Mouse (Mus musculus) heart, embryonic 15.5 days (tissue): ENCODE measurements at regions not wholly inside any gene's neighbourhood (a gene's known extent, or its start where the extent isn't known, plus 50 kb on each side); places are given as distances from the start of the nearest gene placed in this dataset.

Experiments
- ATAC-seq: fragments of 200-750 bp; cut with Nextera tagmentation; replicated peaks from 2 replicates; pipeline ENCODE4 v1.8.0; 2017; ENCODE audit warnings: low read depth, moderate TSS enrichment; ENCODE audit not compliant: insufficient number of reproducible peaks, insufficient read depth, low FRiP score
- H3K27ac ChIP-seq: fragments of 300-500 bp; sonication (generic); 2 replicates; pipeline ENCODE4 v1.5.1; 2015; ENCODE audit warnings: mild to moderate bottlenecking, inconsistent platforms
- H3K27me3 ChIP-seq: fragments of 300-500 bp; sonication (generic); 2 replicates; pipeline ENCODE4 v1.6.1; 2015; ENCODE audit warnings: inconsistent platforms
- H3K36me3 ChIP-seq: fragments of 300-500 bp; sonication (generic); 2 replicates; pipeline ENCODE4 v1.6.1; 2015; ENCODE audit warnings: mild to moderate bottlenecking, inconsistent platforms
- H3K4me1 ChIP-seq: fragments of 300-500 bp; sonication (generic); replicated peaks from 2 replicates; pipeline ENCODE4 v1.6.1; 2015; ENCODE audit warnings: inconsistent platforms
- H3K4me2 ChIP-seq: fragments of 300-500 bp; sonication (generic); 2 replicates; pipeline ENCODE4 v1.6.1; 2015; ENCODE audit warnings: inconsistent platforms, mild to moderate bottlenecking, moderate library complexity
- H3K4me3 ChIP-seq: fragments of 300-500 bp; sonication (generic); 2 replicates; pipeline ENCODE4 v1.5.1; 2015; ENCODE audit warnings: mild to moderate bottlenecking, inconsistent platforms
- H3K9ac ChIP-seq: fragments of 300-500 bp; sonication (generic); 2 replicates; pipeline ENCODE4 v1.6.1; 2015; ENCODE audit warnings: mild to moderate bottlenecking, inconsistent platforms
- H3K9me3 ChIP-seq: fragments of 300-500 bp; sonication (generic); replicated peaks from 2 replicates; pipeline ENCODE4 v1.6.1; 2016; ENCODE audit warnings: inconsistent platforms
- WGBS: fragments of 180-500 bp; shearing (Covaris S2); methylation state at CpG from one replicate; pipeline ENCODE4 v1.1.7; 2015; ENCODE audit warnings: mixed read lengths; 5-methylcytosine and 5-hydroxymethylcytosine counted together

DNA sequence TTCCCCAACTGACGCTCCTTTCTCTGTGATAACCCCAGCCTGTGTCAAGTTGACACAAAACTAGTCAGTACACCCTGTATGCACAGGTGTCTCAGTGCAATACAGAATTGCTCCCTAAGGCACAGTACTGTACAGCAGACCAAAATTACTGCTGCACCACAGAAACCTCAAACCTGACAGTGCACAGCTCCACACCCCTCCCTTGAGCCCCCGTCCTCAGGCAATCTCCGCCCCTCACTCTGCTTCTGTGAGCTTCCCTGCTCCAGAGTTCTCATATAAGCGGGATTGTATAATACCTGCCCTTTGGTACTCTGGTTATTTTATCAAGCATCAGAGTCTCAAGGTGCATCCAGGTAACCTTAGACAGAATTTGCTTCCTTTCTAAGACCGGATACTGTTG, 76.5 kb upstream of the Cachd1 start:
- H3K4me1 ChIP-seq = no peaks in the 10 kb centered on the region
- no peaks in the 10 kb centered on the region for H3K36me3 ChIP-seq
- no peak overlapping the region for H3K27ac ChIP-seq
- H3K4me3 ChIP-seq = no peak overlapping the region
- H3K4me2 ChIP-seq = no peak overlapping the region
- WGBS = 67% methylated on average over 5 of the region's 5 CpGs
- no peaks in the 10 kb centered on the region for H3K9me3 ChIP-seq
- no peak overlapping the region for H3K9ac ChIP-seq
- H3K27me3 ChIP-seq = no peaks in the 10 kb centered on the region
- no peak for ATAC-seq

DNA sequence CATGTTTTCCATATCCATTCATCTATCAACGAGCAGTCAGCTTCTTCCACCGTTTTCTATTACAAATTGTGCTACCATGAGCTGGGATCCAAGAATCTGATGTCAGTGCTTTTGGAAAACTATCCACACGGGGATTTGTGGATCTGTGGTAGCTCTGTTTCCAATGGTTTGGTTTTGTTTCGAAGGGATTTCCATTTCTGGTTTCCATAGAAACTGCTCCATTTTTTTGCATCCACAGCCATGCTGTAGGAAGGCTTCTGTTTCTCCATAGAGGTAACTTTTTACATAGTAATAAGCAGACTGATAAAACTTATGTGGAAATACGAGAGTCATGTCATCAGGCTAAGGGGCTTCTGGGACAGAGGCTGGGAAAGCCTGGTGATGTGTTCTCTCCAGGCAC, 76.1 kb upstream of the Cachd1 start:
- no peak overlapping the region for H3K4me3 ChIP-seq
- H3K4me2 ChIP-seq = no peak overlapping the region
- no peak for ATAC-seq
- no peaks in the 10 kb centered on the region for H3K4me1 ChIP-seq
- 64% methylated on average over 5 of the region's 5 CpGs for WGBS
- H3K9ac ChIP-seq = no peak overlapping the region
- H3K27ac ChIP-seq = no peak overlapping the region
- H3K9me3 ChIP-seq = no peaks in the 10 kb centered on the region
- H3K27me3 ChIP-seq = no peaks in the 10 kb centered on the region
- no peaks in the 10 kb centered on the region for H3K36me3 ChIP-seq

DNA sequence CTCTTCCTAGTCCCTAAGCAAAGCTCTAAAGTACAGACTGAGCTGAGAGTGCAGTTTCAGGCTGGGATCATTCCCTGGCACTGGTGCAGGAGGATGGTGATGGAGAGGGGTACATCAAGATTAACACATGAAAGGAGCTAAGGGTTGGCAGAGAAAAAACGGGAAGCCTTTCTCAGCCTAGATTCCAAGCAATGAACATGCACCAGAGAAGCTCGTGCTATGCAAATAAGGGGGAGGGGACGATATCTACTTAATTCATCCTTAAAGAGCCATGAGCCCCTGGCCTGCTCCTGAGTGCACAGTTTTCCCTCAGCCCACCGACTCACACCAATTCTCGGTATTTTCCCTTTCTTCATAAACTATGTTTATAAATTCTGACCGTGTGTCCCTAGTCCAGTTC, 70.5 kb upstream of the Cachd1 start:
- H3K27ac ChIP-seq = no peak overlapping the region
- no peak overlapping the region for H3K9ac ChIP-seq
- no peak for ATAC-seq
- WGBS = 40% methylated on average over 6 of the region's 6 CpGs
- no peaks in the 10 kb centered on the region for H3K36me3 ChIP-seq
- H3K27me3 ChIP-seq = no peaks in the 10 kb centered on the region; the same call in 1 of the 2 replicates
- H3K9me3 ChIP-seq = no peaks in the 10 kb centered on the region
- H3K4me1 ChIP-seq = no peaks in the 10 kb centered on the region
- H3K4me3 ChIP-seq = no peak overlapping the region
- no peak overlapping the region for H3K4me2 ChIP-seq

DNA sequence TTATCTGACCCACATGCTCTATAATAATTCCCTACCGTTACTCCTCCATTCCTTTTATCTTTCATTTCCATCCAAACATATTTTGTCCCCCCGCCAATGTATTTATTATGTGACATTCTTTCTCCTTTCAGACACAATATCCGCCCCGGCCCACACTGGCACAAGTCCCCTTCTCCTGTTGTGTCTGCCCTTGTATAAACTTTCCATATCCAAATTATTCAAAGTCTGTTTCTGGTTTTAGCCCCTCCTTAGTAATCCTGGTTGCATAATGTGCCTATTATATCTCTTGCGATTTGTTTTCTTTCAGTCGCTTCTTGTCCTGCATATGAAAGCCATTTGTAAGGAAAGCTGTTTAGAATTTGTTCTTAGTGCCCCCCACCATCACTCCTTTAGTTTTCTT, 69.3 kb upstream of the Cachd1 start:
- Histone ChIP-seq H3K4me1 (no peaks in the 10 kb centered on the region), H3K9ac (no peak overlapping the region), H3K4me3 (no peak overlapping the region), H3K27ac (no peak overlapping the region), H3K4me2 (no peak overlapping the region), H3K9me3 (no peaks in the 10 kb centered on the region), H3K36me3 (no peaks in the 10 kb centered on the region), H3K27me3 (no peaks in the 10 kb centered on the region; the same call in 1 of the 2 replicates)
- WGBS = 75% methylated on average over 6 of the region's 6 CpGs
- no peak for ATAC-seq

DNA sequence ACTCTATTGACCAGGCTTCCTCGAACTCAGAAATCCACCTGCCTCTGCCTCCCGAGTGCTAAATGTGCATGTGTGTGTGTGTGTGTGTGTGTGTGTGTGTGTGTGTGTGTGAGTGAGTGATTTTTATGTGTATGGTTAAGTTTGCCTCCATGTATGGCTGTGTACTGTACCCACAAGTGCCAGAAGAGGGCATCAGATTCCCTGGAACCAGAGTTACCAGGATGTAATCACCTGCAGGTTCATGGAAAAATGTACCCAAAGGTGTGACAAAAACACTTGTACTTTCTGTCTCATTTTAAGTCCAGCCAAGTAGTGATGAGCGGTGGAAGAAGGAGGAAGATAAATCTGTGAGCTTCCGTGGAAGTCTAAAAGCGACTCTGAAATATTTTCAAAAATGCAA, 68.2 kb upstream of the Cachd1 start:
- Histone ChIP-seq H3K27me3 (no peaks in the 10 kb centered on the region; the same call in 1 of the 2 replicates), H3K9ac (no peak overlapping the region), H3K4me1 (no peaks in the 10 kb centered on the region), H3K4me2 (no peak overlapping the region), H3K36me3 (no peaks in the 10 kb centered on the region), H3K9me3 (no peaks in the 10 kb centered on the region), H3K27ac (no peak overlapping the region), H3K4me3 (no peak overlapping the region)
- 85% methylated on average over 5 of the region's 5 CpGs for WGBS
- ATAC-seq = no peak

DNA sequence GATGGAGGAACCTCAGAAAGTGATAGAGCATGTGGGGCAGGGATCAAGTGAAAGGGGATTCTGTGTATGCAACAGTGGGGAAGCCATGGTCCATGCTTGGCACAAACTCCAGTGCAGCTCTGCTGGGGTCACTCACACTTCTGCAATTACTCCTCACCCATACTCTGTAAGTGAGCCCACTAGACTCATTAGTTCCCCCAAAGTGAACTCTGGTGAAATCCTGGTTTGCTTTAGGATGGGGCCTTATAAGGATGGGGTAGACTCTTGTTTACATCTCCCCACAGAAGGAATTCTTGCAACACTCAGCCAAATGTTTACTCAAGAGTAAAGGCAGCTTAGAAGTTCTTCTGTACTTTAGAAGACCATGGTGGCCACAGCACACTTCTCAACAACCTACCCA, 62.2 kb upstream of the Cachd1 start:
- no peaks in the 10 kb centered on the region for H3K36me3 ChIP-seq
- H3K9ac ChIP-seq = no peak overlapping the region
- no peaks in the 10 kb centered on the region; the same call in 1 of the 2 replicates for H3K27me3 ChIP-seq
- H3K9me3 ChIP-seq = no peaks in the 10 kb centered on the region
- no peaks in the 10 kb centered on the region for H3K4me1 ChIP-seq
- ATAC-seq = no peak
- H3K4me2 ChIP-seq = no peak overlapping the region
- no peak overlapping the region for H3K27ac ChIP-seq
- H3K4me3 ChIP-seq = no peak overlapping the region

DNA sequence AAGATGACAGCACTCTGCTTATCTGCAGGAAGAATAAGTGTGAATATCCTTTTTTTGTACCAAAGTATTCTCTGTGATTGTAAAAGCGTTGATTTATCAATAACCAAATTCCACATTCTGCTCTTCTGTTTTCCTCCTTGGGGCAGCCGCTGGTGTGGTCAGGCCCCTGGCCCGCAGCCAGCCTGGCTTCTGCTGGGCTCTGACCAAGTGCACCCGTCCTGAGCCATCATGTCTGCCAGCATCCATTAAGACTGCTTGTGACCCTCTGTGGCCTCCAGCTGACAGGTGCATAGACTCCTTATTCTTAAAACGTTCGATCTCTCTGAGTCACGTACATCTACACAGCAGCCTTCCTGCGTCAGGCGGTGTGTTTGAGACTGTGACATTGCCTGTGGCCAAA, 58.9 kb upstream of the Cachd1 start:
- Histone ChIP-seq H3K4me3 (no peak overlapping the region), H3K36me3 (no peaks in the 10 kb centered on the region), H3K4me1 (no peaks in the 10 kb centered on the region), H3K27me3 (no peaks in the 10 kb centered on the region), H3K4me2 (no peak overlapping the region), H3K9ac (no peak overlapping the region), H3K9me3 (no peaks in the 10 kb centered on the region), H3K27ac (no peak overlapping the region)
- WGBS = 85% methylated on average over 9 of the region's 9 CpGs
- no peak for ATAC-seq

DNA sequence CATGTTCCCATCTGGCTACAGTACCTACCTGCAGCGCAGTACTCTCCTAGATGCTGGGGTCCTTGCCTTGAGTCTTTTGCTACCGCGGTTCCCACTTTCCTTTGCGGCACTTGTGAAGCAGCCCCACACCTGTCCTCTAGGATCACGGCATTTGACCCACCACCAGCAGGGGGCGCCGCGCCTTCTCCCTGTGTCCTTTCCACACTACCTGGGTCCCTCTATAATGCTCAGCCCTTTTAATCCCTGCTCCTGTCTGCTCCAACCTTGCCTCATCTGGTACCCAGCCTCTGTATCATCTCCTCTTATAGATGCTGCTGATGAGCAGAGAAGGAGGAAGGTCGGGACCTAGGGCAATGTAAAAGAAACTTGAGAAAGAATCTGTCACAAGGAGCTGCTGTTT, 53.9 kb upstream of the Cachd1 start:
- no peaks in the 10 kb centered on the region for H3K36me3 ChIP-seq
- WGBS = 19% methylated on average over 9 of the region's 9 CpGs
- no peaks in the 10 kb centered on the region for H3K27me3 ChIP-seq
- H3K4me1 ChIP-seq = no peaks in the 10 kb centered on the region
- ATAC-seq = no peak
- H3K4me2 ChIP-seq = no peak overlapping the region
- H3K27ac ChIP-seq = no peak overlapping the region
- no peaks in the 10 kb centered on the region for H3K9me3 ChIP-seq
- no peak overlapping the region for H3K4me3 ChIP-seq
- no peak overlapping the region for H3K9ac ChIP-seq

DNA sequence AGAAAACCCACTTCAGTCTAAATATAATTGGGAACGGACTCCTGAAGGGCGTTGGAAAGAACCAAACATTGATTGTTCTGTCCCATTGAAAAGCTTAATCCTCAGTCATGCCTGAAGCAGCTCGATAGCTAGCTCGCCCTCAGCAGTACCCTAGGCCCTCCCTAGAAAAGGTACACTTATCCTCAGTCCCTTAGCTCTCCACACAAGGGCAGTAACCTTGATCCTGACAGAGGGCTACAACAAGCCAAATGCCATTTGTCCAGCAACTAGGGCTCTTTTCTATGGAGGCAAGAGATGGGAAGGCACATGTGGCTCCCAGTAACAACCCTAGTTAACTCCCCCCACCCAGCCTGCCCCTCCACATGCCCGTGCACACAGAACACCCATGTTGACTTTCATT, 53.4 kb upstream of the Cachd1 start:
- Histone ChIP-seq H3K4me1 (no peaks in the 10 kb centered on the region), H3K27ac (no peak overlapping the region), H3K9ac (no peak overlapping the region), H3K9me3 (no peaks in the 10 kb centered on the region), H3K36me3 (no peaks in the 10 kb centered on the region), H3K4me3 (no peak overlapping the region), H3K4me2 (no peak overlapping the region), H3K27me3 (no peaks in the 10 kb centered on the region)
- ATAC-seq = no peak
- WGBS = 70% methylated on average over 5 of the region's 5 CpGs

DNA sequence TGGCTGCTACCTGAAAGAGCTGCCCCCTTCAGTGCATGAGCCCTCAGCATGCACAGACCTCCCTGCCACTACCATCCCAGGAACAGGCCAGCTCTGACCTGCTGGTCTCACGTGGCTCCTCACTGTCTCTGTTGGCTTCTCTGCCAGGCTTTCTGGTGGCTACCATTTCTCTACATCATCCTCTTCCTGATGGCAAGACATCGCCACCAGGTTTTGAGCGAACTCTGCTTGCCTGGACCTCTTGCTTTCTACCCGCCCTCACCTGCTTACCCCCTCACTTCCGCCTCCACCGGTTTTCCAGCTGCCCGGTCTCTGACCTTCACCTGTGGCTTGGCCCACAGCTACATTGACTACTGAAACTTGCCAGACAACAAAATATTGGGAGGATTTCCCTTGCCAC, 50.7 kb upstream of the Cachd1 start:
- H3K4me1 ChIP-seq = no peaks in the 10 kb centered on the region
- 82% methylated on average over 7 of the region's 7 CpGs for WGBS
- H3K9ac ChIP-seq = no peak overlapping the region
- no peak overlapping the region for H3K4me2 ChIP-seq
- H3K27me3 ChIP-seq = no peaks in the 10 kb centered on the region
- no peaks in the 10 kb centered on the region for H3K9me3 ChIP-seq
- no peaks in the 10 kb centered on the region for H3K36me3 ChIP-seq
- no peak for ATAC-seq
- H3K27ac ChIP-seq = no peak overlapping the region
- no peak overlapping the region for H3K4me3 ChIP-seq

DNA sequence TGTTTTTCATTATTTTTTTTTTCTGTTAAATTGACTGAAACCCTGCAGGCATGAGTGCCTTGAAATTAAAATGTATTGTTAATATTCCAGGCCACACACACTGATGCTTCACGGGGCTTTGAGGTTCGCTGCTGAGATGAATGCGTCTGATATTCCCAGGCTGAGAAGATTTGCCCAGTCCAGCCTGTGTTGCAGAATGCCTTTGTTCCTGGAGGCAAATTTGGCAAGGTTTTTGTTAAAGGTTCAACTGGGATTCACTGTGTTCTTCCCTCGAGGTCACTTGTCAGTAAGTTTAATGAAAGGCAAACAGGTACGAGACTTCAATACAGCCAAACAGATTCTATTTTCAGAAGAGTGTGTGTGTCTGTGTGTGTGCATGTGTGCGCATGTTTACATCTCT, 50.0 kb upstream of the Cachd1 start:
- no peaks in the 10 kb centered on the region for H3K27me3 ChIP-seq
- 76% methylated on average over 6 of the region's 6 CpGs for WGBS

More for the DNA sequence above, 50.0 kb upstream of the Cachd1 start:
- no peak overlapping the region for H3K27ac ChIP-seq
- no peak for ATAC-seq
- H3K36me3 ChIP-seq = no peaks in the 10 kb centered on the region
- no peak overlapping the region for H3K4me2 ChIP-seq
- no peak overlapping the region for H3K4me3 ChIP-seq
- no peaks in the 10 kb centered on the region for H3K9me3 ChIP-seq
- H3K9ac ChIP-seq = no peak overlapping the region
- H3K4me1 ChIP-seq = no peaks in the 10 kb centered on the region
